Mouse (Mus musculus) brain, adult 2 months (tissue): ENCODE results near the gene Proca1.
"Not testable (repeated sequence)": the region's sequence is repeated elsewhere in the genome, so short reads cannot be mapped to it uniquely, and the experiment has no call there.

ENCODE experiments used
- DNase-seq: peaks from one replicate; pipeline ENCODE4 v3.0.0; 2011; ENCODE audit warnings: low read depth, low spot score

Gene Proca1

DNA sequence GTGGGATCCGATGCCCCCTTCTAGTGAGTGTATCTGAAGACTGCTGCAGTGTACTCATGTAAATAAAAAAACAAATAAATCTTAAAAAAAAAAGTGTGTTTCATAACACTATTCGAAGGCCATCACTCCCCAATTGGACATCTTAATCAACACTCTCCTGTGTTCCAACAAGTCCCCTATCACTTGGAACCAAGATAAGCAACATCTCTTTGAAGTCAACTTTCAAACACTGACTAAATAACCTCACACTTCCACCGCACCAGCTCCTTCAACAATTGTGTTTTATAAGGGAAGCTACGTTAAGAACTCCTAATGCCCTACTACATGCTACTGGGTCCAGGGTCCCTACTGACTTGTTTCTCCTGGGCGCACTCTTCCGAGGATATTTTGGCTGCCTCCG lies 10.7 kb upstream of the Proca1 start:
- DNase-seq: no peak

DNA sequence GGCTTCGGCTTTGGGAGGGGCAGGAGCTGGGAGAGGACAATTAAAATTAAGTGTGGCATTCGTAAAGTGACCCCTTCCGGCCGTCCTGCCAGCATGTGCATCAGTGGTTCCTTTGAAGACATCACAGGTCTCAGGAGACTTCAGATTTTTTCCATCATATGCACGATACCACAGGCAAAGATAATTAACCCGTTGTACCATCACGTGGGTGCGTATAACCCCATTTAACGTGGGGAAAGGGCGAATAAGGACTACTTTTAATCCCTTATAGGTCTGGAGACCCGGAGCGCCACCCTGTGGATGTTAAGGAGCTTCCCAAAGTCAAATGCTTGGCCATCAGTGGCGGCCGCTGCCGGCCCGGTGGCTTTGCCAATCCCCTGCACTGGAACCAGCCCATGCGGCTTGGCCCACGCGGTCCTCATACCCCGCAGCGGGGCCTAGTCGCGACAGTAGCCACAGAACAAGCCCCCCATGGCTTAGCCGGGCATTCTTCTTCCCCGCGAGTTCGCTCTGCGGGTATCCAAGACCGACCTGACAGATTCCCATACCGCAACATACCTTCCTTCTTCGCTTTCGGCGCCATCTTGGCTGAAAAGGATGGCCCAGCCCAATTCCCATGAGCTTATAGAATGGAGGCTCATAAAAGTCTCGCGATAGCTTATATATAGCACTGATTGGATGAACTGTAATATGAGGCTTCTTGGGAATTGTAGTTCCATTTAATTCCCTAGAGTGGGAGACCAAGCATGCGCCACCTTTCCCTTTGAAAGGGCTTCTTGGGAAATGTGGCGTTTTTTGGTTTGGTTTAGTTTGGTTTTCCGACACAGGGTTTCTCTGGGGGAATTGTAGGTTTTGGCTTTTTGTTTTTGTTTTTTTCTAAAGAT lies 10.0 kb upstream of the Proca1 start, which contains the start of gene Rpl23a:
Rpl23a (minus strand) TSS at position 624 of the 884 bp plus-strand sequence.
- peak; percentile 97 for DNase-seq

DNA sequence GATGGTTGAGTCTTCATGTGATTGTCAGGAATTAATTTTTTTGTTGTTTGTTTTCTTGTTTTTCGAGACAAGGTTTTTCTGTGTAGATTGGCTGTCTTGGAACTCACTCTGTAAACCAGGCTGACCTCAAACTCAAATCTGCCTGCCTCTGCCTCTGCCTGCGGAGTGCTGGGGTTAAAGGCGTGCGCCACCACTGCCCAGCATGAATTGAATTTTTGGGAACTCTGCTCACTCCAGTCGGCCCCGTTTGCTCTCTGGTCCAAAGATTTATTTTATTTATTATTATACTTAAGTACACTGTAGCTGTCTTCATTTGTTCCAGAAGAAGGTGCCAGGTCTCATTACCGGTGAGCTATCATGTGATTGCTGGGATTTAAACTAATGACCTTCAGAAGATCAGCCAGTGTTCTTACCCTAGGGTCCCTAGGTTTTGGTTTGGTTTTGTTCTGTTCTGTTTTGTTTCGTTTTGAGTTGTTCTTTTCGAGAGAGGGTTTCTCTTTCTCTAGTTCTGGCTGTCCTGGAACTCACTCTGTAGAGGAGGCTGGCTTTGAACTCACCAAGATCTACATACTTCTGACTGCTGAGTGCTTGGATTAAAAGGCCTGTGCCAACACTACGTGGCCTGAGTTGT lies 9.2 kb upstream of the Proca1 start:
- DNase-seq: no peak

DNA sequence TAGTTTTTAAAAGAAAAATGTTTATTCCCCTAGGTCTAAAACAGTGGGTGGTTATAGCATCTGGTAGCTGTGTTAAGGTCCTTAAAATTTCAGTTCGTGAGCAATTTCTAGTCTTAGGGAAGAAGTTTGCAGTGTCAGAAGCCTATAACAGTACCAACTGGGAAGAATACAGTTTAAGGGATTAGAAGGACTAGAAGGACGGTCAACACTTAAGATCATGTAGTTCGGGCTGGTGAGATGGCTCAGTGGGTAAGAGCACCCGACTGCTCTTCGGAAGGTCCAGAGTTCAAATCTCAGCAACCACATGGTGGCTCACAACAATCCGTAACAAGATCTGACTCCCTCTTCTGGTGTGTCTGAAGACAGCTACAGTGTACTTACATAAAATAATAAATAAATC lies 8.5 kb upstream of the Proca1 start:
- DNase-seq: not testable (repeated sequence)

DNA sequence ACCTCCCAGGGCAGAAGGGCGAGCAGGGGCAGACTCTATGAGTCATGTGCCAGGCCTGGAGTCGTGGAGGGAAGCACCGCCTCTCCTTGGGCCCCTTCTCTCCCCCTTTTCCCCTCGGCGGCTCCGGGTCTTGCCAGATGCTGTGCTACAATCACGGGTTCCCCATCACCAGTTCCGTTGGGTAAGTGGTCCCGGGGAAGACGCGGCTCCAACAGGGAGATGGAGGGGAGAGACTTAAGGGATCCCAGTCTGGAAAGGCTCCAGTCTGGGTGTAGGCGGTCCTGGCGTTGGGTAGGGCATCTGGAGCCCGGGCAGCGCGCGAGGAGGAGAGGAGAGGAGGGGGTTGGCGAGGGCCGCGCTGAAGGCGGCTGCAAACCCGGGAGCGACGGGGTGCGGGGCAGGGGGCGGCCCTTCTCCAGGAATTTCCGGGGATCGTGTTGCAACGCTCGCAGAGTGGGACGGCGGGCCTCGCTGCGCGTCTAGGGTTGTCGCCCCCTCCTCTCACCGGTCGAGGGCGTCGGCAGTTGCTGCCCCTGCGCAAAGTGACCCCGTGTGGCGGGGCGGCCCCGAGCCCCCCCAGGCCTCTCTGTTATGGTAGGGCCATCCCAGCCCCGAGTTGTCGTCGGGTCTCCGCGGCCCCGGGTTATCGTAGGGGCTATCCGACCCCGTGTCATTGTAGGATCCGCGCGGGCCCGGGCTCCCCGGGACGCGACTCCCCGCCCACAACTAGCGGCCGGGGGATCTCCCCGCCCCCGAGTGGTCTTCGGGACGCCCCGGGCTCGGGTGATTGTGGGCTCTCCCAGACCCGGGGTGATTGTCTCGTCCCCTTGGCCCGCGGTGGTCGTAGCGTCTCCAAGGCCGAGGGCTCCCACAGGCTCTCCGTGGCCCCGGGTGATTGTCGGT lies 4.6 kb upstream of the Proca1 start, which contains the start of gene Rab34:
Rab34 (plus strand) TSS at position 100 of the 903 bp plus-strand sequence.
- peak; percentile 67 for DNase-seq

DNA sequence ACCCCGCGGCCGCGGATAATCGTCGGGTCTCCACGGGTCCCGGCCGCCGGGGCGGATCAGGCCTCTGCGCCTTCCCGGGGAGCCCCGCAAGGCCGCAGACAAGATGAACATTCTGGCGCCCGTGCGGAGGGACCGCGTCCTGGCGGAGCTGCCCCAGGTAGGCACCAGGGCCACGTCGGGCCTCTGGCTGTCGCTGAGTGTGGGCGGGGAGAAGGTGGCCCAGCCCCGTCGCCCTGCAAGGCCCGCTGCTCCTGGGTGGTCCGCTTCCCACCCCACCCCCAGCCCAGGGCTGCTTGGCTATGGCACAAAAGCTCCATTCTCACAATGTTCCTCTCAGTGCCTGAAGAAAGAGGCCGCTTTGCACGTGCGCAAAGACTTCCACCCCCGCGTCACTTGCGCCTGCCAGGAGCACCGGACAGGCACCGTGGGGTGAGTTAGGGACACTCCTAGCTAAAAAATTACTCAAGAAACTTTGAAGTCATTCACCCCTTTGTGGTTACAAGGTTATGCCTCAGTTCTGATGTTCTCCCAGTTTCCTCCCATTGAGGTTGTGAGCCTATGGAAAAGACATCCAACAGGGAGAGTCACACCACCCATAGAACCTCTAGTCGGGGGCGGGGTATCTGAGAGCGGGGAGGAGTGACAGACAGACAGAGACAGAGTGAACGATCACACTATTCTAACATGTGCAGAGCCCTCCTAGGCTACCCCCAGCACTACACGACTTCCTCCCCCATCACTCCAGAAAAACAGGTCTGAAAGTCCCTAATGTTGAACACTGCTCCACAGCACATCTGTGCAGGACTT lies 3.8 kb upstream of the Proca1 start:
- DNase-seq: peak; percentile 73

DNA sequence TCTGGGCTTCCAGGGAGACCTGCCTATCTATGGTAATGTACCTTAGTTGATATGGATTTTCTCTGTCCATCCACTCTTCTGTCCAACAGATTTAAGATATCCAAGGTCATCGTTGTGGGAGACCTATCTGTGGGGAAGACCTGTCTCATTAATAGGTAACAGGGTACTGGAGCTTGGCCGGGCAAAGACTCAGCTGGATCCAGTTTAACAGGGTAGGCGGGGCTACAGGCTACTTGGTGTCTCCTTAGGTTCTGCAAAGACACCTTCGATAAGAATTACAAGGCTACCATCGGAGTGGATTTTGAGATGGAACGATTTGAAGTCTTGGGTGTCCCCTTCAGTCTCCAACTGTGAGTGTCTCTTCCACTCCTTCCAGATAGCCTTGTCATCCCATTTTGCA lies 3.2 kb upstream of the Proca1 start:
- no peak for DNase-seq

DNA sequence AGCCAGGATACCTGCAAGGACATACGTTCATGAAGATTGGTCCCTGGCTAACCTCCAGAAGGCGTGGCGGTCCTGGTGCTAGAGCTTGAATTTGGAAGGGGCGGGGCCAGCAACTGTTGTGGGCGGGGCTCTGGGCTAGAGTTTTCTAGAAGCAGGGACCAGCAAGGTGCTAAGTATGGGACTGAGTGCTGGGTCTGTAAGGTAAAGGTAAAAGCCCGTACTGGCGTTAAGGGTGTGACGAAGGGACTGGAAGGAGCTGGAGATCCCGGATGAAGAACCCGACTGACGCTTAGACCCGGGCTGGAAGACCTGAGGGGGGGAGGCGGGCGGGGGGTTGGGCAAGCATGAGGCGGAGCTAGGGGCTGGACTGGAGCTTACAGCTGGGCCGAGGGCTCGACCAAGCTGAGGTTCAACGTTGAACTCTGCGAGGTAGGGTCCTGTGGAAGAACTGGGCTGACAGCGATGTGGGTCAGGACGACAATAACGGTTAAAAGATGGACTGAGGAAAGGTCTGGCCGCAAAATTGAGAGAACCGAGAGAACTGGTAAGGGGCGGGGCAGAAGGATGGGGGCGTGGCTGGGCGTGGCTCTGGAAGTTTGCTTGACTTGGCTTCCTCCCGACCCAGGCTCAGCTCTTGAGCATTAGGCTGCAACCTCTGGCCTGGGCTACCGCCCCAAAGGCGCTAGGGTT lies 1.4 kb downstream of the Proca1 start:
- no peak for DNase-seq

DNA sequence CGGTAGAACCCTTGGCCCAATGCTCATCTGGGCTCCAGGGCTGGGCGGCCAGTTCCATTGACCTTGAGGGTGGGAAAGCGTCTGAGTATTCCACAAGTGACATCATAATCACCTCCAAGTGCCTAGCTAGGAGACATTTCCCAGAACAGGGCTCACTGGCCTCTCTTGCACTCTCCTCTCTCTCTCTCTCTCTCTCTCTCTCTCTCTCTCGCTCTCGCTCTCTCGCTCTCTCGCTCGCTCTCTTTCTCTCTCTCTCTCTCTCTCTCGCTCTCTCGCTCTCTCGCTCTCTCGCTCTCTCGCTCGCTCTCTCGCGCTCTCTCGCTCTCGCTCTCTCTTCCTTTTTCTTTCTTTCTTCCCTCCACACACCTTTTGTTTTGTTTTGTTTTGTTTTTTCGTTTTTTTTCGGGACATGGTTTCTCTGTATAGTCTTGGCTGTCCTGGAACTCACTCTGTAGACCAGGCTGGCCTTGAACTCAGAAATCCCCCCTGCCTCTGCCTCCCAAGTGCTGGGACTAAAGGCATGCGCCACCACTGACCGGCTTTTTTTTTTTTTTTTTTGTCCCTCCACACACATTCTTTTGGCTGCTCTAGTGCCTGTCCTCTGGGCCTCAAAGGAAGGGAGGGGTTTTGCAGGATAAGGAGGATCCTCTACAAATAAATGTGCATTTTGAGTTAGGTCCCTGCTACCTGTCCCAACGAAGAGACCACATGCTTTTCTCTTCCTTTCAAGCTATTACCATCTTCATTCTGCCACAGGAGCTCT lies 2.1 kb downstream of the Proca1 start:
- no peak for DNase-seq

DNA sequence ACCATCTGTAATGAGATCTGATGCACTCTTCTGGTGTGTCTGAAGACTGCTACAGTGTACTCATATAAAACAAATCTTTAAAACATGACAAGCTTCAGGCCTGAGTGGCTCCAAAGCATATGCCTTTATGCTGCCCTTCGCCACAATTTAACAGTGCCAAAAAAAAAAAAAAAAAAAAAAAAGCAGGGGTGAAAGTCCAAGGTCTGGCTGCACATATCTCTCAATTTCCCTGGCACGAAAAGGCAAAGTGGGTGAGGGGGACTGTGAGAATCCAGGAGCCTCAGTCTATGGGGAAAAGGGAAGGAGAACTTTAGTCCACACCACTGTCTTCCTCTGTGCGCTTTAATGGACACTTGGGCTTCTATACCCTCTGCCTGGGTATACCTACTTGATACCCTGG lies 9.2 kb downstream of the Proca1 start:
- DNase-seq: no peak

DNA sequence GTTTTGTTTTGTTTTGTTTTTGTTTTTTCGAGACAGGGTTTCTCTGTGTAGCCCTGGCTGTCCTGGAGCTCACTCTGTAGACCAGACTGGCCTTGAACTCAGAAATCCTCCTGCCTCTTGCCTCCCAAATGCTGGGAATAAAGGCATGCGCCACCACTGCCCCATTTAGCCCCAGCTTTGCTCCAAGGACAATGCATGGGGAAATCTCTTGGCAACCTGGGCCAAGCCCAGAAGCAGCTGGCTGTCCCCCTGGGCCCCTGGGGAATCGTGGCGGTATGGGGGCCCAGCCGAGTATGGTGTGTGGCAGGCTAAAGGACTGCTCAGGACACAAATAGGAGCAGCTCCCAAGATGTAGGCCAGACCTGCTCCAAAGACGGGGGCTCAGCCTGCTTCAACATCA lies 11.1 kb downstream of the Proca1 start:
- DNase-seq: no peak

DNA sequence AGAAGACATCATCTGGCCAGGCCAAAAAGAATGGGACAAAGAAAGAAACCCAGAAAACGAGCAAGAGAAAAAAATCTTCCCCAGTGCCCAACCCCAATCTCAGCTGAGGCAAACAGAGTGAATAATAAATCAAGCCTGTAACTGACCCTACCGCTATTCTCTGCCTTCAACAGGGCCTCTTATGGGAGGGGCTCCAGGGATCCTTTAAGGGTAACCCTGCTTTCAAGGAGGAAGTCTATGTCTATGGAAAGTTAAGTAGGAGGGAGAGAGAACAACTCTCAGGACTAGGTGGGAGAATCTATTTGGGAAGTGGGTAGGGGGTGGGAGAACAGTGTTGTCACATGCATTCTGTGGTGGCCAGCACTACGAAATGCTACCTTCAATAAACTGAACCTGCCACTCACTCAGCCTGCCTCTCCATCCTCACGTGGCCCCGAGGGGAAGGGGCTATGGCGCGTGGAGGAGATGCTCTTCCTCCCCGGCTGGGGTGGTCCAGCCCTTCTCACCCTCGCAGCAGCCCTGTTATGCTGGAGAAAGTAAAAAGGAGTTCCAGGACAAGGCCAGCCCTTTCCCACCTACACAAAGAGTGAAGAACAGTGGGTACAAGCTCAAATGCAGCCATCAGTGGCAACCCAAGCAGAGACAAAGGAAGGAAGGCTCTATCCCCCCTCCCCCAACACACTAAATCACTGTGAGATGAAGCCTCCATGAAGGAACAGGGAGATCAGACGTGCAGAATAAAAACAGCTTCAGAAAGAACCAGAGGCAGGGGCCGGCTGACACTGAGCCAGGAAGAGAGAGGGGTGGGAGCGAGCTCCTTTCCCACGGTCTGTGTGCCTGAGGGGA lies 12.4 kb downstream of the Proca1 start:
- DNase-seq: no peak

DNA sequence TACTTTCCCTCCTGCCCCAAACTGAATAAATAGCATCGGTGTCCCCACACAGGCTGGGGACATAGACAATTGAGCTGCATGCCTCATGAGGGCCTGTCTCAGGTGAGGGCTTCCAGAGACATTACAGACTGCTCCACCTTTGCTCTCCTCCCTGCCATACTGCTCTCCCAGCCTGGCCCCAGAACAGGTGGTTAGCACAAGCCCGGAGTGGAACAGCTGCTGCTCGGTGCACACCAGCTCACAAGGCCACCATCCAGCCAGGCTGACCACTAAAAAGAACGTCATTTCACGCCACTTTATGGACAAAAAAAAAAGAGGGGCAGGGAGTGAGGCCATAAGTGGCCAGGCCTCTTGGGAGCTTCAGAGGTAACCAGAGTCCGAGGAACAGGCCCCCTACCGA lies 14.0 kb downstream of the Proca1 start:
- no peak for DNase-seq

DNA sequence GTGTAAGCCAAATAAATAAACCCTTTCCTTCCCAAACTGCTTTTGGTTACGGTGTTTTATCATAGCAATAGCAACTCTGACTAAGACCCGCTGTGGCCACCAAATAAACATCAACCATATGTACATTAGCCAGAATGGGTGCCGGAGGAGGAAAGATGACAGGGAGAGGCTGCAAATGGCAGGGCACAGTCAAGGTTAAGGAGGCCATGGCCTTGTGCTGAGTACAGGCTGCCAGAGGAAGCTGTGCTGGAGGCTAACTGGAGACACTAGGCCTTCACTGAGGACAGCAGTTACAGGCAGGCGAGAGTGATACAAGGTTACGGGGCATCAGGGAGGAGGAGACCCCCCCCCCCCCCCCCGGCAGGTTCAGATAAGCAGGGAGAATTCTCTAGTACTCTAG lies 16.7 kb downstream of the Proca1 start:
- DNase-seq: no peak

DNA sequence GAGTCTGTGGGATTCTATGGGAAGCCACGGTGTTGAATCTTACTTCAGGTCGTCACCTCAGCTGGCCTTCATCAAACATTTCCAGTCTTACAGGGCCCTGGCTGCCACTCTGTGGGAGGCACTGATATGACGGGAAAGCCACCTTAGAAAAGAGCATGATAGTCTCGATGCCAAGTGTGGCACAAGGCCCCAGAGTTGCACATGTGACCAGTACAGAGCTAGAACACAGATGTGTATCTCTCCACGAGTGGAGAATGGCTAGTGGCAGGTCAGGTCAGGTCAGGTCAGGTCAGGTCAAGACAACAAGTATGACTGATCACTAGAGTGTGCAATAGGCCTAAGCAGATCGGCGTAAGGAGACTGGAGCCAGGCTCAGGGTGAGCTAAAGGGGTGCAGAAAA lies 17.4 kb downstream of the Proca1 start:
- no peak for DNase-seq

DNA sequence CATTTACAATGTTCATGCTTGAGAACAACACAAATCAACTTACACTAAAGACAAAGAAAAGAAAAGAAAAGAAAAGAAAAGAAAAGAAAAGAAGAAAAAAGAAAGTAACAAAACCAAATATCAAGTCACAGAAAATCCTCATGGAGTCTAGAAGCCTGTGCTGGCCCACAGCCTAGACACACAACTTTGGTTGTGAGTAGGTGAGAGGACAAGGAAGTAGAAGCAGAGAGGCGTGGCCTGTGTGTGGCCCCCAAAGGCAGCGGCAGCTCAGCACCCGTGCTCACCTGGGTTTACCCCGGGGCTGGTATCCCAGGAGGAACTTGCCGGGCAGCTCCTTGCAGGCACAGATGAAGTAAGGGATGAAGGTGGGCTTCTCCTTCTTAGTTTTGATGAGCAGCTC lies 18.3 kb downstream of the Proca1 start:
- no peak for DNase-seq

DNA sequence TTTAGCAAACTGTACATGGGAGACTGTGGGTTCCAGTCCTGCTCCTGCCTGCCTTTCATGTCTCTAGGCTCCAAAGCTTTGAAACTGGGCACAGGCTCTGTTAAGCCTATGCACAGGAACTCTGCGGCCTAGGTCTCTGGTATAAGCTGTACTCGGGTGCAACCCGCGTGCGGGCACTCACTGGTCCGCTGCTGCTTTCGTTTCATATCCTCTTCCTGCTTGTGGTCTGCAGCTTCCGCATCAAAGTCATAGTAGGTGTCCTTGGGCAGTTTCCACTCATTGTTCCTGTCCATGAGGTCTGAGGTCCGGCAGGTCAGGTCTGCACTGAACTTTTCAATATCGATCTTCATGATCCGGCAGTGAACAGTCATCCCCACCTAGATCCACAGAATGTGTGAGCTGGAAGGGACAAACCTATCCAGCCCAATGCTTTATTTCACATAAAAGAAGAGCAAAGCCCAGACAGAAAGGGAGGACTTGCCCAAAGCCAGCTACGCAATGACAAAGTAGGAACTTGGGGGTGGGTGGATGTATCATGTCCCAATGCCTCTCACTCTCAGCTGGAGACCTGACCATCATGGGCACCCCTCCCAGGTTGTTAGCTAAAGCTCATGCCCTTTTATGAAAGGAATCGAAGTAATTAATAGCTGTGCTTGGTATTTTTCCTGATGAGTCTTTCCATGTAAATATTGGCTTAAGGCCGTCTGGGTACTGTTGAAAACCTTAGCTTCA lies 20.1 kb downstream of the Proca1 start:
- DNase-seq: no peak

DNA sequence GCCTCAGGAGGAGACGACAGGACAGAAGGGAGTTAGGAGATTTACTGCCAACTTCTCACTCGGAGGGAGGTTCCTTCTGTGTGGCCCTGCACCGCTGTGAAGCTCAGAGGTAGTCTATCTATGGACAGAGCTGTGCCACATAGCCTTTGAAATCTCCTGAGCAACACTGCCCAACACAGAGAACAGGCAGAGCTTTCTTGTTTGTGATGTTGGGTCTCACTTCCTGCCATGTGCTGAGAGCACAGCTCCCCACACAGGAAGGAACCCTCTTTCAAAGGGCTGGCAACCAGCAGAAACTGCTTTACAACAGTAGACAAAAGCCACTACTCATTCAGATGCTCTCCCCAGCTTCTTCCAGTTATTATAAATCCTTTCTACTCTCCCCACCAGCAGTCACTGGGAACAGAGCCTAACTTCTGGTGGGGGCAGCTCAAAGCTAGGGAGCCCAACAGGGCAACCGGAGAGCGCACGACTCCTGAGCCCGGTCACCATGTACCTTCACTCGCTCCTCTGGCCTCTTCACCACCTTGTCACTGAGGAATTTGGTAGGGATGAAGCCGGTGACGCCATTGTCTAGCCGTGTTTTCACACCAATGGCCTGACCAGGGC lies 22.6 kb downstream of the Proca1 start:
- DNase-seq: peak; percentile 72
